Mouse (Mus musculus) erythroblast, embryonic 14.5 days (primary cell): ENCODE data around the gene Acacb.

Source experiments
- GATA1 ChIP-seq: IDR thresholded peaks from 2 replicates; pipeline ENCODE4 v1.6.1; 2012; ENCODE audit warnings: low read length, inconsistent platforms, mixed read lengths
- TAL1 ChIP-seq: IDR thresholded peaks from 3 replicates; pipeline ENCODE4 v1.6.1; 2012; ENCODE audit warnings: low read length, inconsistent platforms, mixed read lengths

DNA sequence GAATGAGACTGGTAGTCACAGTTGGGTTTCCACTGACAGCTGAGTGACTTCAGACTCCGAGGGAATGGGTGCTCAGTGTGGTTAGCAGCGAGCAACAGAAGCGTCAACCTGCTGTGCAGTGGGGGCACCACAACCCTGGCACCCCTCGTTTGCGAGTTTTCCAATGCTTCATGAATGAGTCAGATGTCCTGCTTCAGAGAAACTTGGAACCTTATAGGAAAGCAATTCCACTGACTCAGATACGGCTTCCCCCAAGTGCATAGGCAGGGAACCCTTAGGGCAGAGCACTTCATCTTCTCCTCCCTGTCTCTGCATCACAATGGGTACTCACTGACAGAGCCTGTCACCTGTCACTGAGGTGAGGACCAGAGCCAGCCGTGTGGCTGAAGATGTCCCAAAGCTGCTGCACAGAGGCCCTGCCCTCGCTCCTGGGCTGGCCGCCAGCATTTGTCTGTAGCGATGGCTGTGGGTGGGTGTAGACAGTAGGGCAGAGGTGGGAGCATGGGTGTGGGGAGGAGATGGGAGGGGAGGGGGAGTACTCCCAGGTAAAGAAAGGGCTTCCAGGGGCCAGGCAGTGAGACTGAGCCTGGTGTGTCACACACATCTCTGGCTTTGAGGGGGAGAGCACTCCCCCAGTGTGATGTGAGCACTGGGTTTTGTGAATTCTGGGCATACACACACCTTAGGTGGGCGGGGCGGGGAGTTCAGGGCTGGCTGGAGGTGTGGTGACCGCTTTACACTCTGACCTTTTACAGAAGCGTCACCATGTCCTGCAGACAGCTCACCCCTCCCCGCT, 8.7 kb upstream of the Acacb start:
- TF ChIP-seq GATA1 (no peak), TAL1 (no peak)
